Mouse (Mus musculus) spleen, adult 2 months (tissue): ENCODE measurements around the gene Fxyd1.

ENCODE experiments used
- CTCF ChIP-seq: fragments of 200-500 bp; IDR thresholded peaks from 2 replicates; pipeline ENCODE4 v1.5.1; 2011; ENCODE audit warnings: mild to moderate bottlenecking, inconsistent platforms; ENCODE audit not compliant: insufficient read depth, insufficient read length, insufficient replicate concordance; ENCODE audit errors: extremely low read depth
- POLR2A ChIP-seq: fragments of 200-500 bp; IDR thresholded peaks from 2 replicates; pipeline ENCODE4 v1.6.1; 2011; ENCODE audit warnings: low read depth, low read length, inconsistent platforms

DNA sequence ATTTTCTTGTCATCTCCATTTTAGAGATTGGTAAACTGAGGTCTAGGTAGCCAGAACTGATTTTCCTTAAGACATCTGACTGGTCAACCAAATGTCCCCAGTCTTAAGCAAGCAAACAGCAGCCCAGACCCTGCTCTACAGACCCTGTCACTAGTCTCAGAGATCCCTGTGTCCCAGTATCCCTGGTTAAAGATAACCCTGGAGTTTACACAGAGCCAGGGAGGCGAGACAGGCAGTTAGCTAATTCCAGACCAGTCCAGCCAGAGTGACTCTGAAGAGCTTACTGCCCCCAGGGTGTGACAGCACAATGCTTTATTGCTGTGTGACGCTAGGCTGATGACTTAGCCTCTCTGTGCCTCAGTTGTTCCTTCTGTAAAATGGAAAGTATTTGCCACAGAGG is at the start of gene Fxyd1:
- TF ChIP-seq POLR2A: no peak
- no peak for TF ChIP-seq CTCF
